Mouse (Mus musculus) cerebellum, adult 9-10 months (tissue): ENCODE results near the gene Susd2.
A peak's percentile ranks its signal among the peaks of the same experiment; 100 is the strongest.

Experiments
- DNase-seq: peaks from one replicate; pipeline ENCODE4 v3.0.0; 2022

The Susd2 gene

DNA sequence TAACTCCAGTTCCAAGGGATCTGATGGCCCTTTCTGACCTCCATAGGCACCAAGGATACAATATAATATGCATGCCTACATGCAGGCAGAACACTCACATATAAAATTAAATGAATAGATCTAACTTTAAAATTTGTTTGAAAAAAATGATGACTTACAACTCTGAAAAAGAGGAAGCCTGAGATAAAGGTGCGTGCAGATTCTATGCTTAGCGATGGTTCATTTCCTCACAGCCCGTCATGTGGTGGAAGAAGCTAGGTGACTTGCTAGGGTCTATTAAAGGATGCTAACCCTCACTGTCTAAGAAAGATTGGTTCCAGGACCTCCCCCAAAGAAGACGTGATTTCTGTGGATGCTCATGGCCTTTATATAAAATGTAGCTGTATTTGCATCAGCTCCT is 27.8 kb downstream of the Susd2 start:
- no peak for DNase-seq

DNA sequence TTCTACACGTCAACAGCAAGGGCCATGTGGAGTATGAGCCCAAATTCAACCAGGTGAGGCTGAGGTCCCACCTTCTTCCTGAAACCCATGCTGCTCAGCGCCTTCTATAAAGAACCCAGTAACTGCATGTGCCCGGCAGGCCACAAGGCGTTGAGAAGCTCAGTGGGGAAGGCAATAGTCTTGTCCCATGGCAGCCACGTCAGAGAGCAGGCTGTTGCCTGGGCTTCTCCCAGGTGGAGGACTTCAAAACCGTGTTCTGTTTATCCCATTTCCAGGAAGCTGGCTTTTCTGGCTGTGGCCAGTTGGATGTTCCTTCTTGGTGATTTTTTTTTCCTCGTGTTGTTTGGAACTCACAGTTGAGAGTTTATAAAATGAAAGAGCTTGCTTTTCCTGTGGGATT is 33.3 kb downstream of the Susd2 start:
- no peak for DNase-seq

DNA sequence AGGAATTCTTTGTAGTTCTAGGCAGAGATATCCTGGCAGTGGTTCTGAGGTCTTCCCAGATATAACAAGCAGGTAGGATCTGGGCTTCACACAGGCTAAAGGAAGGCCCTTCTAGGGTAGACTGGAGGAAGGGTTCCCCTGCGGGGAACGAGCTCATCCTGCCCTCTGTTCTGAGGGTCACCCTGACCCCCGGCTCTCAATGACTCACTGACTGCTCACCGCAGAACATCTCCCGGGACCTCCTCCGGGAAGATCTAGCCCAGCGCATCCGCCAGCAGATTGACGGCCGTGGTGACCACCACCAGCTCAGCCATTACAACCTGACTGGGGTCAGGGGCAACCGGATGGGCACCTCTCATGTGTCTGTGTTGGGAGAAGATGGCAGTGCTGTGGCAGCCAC is 34.8 kb downstream of the Susd2 start:
- no peak for DNase-seq

DNA sequence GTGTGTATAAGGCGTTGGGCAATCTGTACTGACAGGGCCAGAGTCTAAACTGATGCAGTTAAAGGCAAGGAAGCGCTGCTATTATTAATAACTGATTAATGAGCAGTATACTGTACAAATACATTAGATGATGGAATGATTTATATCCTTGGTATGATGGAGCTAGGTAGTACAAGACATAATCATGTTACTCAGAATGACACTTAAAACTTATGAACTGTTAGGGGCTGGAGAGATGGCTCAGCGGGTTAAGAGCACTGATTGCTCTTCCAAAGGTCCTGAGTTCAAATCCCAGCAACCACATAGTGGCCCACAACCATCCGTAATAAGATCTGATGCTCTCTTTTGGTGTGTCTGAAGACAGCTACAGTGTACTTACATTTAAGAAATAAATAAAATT is 36.6 kb downstream of the Susd2 start:
- DNase-seq: no peak

DNA sequence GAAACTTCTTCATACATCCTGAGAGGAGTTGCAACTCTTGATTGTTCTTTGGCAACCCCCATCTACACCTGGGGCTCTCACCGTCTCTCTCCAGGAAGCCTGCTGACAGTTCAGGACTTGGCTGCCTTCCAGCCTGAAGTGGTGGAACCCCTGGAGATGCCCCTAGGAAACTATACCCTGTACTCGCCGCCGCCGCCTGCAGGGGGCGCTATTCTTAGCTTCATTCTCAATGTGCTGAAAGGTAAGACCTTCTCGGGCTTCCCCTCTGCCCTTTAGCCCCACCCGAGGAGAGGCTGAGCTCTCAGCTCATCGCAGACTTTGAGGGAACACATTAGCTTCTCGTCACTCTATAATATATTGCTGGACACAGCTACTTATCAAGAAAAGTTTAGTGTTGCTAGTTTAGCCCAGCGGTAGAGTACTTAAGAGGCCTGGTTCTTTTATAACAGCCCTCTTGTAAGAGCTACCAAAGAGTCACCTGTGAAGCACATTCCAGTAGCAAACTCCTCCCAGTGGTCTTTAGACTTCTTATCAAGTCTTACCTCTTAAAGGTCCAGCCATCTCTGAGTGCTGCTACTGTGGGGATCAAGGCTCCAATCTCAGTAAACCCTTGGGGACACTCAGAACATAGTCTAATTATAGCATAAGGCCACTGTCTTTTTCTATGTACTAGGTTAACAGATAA is 38.5 kb downstream of the Susd2 start:
- DNase-seq: no peak

DNA sequence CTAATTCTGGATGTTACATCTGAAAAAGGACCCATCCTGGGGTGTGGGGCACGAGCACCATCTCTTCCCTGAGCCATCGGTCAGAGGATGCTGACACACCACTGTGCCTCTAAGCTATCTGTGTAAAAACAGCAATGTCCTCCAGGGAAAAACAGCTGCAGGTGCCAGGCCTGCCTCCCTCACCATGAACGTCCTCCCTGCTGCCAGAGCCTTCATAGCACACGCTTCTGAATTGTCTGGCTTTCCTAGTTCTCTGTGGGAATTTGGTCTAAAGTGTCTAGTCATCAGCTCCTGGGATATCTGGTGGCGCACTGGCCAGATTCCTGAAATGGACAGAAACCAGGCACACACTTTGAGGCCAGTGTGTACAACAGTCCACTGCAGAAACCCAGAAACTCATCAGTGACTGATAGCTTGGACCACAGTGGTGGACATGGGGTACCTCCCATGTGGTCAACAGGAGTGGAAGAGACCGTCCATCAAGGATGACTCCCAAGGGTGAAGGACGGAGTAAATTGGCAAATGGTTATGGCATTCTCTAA is 43.5 kb downstream of the Susd2 start:
- DNase-seq: no peak

DNA sequence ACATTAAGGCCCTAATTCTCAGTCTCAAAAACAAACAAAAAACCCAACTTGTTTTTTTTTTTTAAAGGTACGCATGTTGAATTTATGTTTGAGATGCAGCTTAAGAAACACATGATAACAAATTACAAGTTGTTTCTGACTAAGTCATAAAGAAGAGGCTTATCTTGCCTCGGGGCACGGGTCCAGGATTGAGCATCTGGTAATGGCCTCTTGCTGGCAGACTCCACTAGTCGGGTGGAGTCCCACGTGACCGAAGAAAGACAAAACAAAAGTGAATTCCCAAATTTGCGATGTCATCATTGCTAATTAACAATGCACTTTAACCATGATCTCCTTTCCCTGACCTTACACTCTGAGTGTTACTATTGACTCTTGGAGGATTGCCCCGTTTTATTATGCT is 47.8 kb downstream of the Susd2 start:
- peak; percentile 42 for DNase-seq

DNA sequence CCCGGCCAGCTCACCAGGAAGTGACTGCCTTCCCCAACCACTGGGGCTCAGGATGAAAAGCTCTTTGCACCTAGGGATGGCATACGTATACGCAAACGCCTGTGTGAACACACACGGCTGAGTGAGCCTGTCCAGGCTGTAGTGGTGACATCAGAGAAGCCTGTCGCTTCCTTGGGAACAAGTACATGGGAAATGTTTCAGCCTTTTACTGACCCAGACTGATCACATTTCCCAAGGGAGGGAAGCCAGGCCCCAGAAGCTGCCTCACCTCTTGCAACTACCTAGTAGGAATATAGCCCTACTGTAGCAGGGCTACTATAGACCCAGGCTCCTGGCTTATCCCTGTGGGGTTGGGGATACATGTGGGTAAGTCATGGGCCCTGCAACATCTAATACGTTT is 51.2 kb downstream of the Susd2 start:
- DNase-seq: no peak

DNA sequence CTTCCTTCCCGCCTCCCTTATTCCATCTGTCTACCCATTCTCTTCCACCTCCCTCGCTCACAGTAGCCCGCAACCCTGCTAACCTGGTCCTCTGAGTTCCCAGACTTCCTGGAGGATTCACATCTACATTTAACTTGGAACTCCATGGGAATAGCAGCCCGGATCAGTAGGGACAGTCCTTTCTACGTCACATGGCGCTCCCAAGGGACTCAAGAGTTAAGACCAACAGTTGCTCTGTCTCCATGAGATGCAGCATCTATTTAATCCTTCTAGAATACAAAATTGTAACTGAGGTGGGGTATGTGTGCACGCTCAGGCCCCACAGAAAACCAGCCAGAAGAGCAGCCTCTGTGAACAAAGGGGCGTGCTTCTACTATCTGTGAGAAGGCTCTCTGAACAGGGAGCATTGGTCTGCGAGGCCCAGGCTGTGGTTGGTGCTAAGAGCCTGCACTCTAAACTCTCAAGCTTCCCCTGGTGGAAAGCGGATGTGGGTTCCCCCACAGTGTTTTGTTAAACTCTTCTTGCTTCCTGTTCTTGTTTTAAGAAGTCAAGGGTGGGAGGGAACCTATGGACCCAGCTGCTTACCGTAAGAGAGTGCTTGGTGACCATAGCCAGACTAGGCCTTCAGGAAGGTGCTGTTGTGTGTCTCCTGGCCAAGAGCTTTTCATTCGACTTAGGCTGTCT is 52.5 kb downstream of the Susd2 start:
- DNase-seq: no peak

DNA sequence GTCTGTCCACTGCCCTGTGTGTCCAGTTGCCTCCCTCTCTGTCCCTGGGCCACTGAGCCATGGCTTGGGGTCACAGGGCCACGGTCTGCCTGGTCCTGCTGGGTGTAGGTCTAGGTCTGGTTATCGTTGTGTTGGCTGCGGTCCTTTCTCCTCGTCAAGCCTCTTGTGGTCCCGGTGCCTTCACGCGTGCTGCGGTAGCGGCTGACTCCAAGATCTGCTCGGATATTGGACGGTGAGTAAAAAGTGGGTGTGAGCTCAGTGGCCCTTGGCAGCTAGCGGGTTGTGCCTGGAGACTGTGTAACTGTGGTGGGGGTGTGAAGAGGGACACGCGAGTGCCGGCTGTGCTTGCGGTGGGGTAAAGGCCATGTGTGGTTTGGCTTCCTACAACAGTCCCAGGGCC is 54.2 kb downstream of the Susd2 start:
- DNase-seq: no peak

DNA sequence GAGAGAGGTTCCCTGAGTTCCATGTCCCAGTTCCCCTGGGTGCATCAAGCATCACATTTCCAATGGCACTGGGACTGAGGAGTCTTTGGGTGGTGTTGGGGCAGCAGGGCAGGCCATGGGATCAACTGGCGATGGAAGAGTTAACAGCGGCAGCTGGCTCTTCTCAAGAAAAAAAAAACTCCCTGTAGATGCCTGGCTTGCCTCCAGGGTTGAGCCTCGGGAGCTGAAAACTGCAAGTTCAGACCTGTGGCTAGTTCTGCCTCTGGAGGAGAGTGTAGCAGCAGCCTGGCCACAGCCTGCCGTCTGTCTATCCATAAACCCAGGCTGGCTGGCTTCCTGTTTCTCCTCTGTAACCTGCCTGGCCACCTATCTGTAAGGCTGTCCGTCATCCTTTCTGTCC is 54.7 kb downstream of the Susd2 start, which contains the start of gene Ggt5:
Gene Ggt5 (plus strand): TSS at position 212 of the 400 bp plus-strand sequence.
- no peak for DNase-seq

DNA sequence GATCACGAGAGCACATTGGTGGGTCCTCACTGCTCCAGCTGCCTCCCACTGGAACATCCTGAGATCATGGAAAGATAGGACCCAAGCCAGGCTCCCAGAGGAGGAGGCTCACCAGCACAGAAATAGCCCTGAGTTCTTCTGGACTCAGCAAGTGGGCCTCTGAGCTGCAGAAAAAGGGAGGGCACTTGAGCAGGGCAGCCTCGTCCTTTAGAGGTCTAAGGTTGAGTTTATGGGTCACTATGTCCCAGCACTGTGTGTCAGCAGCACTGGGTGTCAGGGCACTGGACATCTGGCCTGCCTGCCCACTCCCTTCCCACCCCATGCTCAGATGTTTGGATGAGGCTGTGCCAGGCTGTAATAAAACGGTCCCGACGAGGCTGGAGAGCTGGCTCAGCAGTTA is 55.5 kb downstream of the Susd2 start:
- no peak for DNase-seq

DNA sequence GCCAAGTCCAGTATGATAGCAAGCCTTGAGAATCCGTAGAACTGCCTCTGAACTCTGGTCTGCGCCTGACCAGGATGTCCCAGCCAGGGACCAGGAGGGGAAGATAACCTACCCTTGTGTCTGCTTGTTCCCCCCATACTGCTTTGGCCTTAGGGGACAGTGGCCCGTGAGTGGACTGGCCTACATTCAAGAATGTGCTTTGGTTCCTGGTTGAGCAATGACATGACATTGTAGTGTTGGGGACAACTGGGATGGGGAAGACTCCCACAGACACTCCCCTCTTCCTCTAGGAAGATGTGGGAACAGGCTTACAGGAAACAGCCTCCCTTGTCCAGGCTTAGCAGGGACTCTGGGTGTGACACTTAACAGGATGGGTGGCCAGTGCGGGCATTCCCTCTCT is 56.0 kb downstream of the Susd2 start:
- no peak for DNase-seq
